Mouse (Mus musculus): ENCODE measurements around the gene Osbpl8.
A peak's percentile ranks its signal among the peaks of the same experiment; 100 is the strongest.
"Not testable (repeated sequence)": the region's sequence is repeated elsewhere in the genome, so short reads cannot be mapped to it uniquely, and the experiment has no call there.

The Osbpl8 gene

GRCm38 (mm10) chr10:111185574-111186269, 21.2 kb downstream of the Osbpl8 start:
- DNase-seq (ENCODE audit: low read depth) = no peak

- DNase-seq (ENCODE audit: low read depth) = peak; percentile 53
Observed at GRCm38 (mm10) chr10:111189022-111189555, 24.5 kb downstream of the Osbpl8 start.

- no peak for DNase-seq (ENCODE audit: low read depth)
Observed at GRCm38 (mm10) chr10:111190110-111190795, 25.7 kb downstream of the Osbpl8 start.

- DNase-seq (ENCODE audit: low read depth) = no peak
Observed at GRCm38 (mm10) chr10:111193536-111193935, 29.0 kb downstream of the Osbpl8 start.

- DNase-seq (ENCODE audit: low read depth) = no peak
Observed at GRCm38 (mm10) chr10:111196191-111196590, 31.6 kb downstream of the Osbpl8 start.

GRCm38 (mm10) chr10:111198705-111199104, 34.2 kb downstream of the Osbpl8 start:
- peak; percentile 55 for DNase-seq (ENCODE audit: low read depth)

- DNase-seq (ENCODE audit: low read depth) = no peak
Observed at GRCm38 (mm10) chr10:111201120-111201519, 36.6 kb downstream of the Osbpl8 start.

- no peak for DNase-seq (ENCODE audit: low read depth)
Observed at GRCm38 (mm10) chr10:111201666-111202065, 37.1 kb downstream of the Osbpl8 start.

GRCm38 (mm10) chr10:111204089-111204488, 39.5 kb downstream of the Osbpl8 start:
- no peak for DNase-seq (ENCODE audit: low read depth)

GRCm38 (mm10) chr10:111205421-111205820, 40.9 kb downstream of the Osbpl8 start:
- no peak for DNase-seq (ENCODE audit: low read depth)

- no peak for DNase-seq (ENCODE audit: low read depth)
Observed at GRCm38 (mm10) chr10:111207386-111207785, 42.8 kb downstream of the Osbpl8 start.

- no peak for DNase-seq (ENCODE audit: low read depth)
Observed at GRCm38 (mm10) chr10:111214084-111214483, 49.5 kb downstream of the Osbpl8 start.

- DNase-seq (ENCODE audit: low read depth) = no peak
Observed at GRCm38 (mm10) chr10:111214696-111215095, 50.1 kb downstream of the Osbpl8 start.

GRCm38 (mm10) chr10:111215572-111215971, 51.0 kb downstream of the Osbpl8 start:
- DNase-seq (ENCODE audit: low read depth) = no peak

- no peak for DNase-seq (ENCODE audit: low read depth)
Observed at GRCm38 (mm10) chr10:111216111-111216510, 51.6 kb downstream of the Osbpl8 start.

- no peak for DNase-seq (ENCODE audit: low read depth)
Observed at GRCm38 (mm10) chr10:111222535-111222934, 58.0 kb downstream of the Osbpl8 start.

- DNase-seq (ENCODE audit: low read depth) = no peak
Observed at GRCm38 (mm10) chr10:111223218-111223830, 58.8 kb downstream of the Osbpl8 start.

- no peak for DNase-seq (ENCODE audit: low read depth)
Observed at GRCm38 (mm10) chr10:111224696-111225095, 60.1 kb downstream of the Osbpl8 start.

GRCm38 (mm10) chr10:111226508-111226907, 62.0 kb downstream of the Osbpl8 start:
- peak; percentile 90 for DNase-seq (ENCODE audit: low read depth)

- not testable (repeated sequence) for DNase-seq (ENCODE audit: low read depth)
Observed at GRCm38 (mm10) chr10:111232237-111232636, 67.7 kb downstream of the Osbpl8 start.

GRCm38 (mm10) chr10:111233476-111234130, 69.1 kb downstream of the Osbpl8 start:
- peak; percentile 67 for DNase-seq (ENCODE audit: low read depth)

All from 416B (cell line).